Mouse (Mus musculus) hindbrain, embryonic 16.5 days (tissue): ENCODE measurements around the gene Fgf9. TPM values are rescaled to one million over a fixed set of nuclear protein-coding genes. Genes with fewer than 3 reads are reported as not detected.
A peak's percentile ranks its signal among the peaks of the same experiment; 100 is the strongest.

Experiments used
- ATAC-seq: fragments of 200-750 bp; cut with Nextera tagmentation; 2 replicates; pipeline ENCODE4 v1.8.0; 2017; ENCODE audit warnings: moderate TSS enrichment, moderate library complexity
- H3K27ac ChIP-seq: fragments of 300-500 bp; sonication (generic); 2 replicates; pipeline ENCODE4 v1.5.1; 2014; ENCODE audit warnings: low read depth, mild to moderate bottlenecking, control low read depth, low read length, moderate library complexity
- H3K27me3 ChIP-seq: fragments of 300-500 bp; sonication (generic); replicated peaks from 2 replicates; pipeline ENCODE4 v1.6.1; 2014; ENCODE audit warnings: low read length; ENCODE audit not compliant: control insufficient read depth, insufficient read depth
- H3K36me3 ChIP-seq: fragments of 300-500 bp; sonication (generic); 2 replicates; pipeline ENCODE4 v1.6.1; 2014; ENCODE audit warnings: mild to moderate bottlenecking, low read length, moderate library complexity, mixed read lengths; ENCODE audit not compliant: control insufficient read depth, insufficient read depth
- H3K4me1 ChIP-seq: fragments of 300-500 bp; sonication (generic); 2 replicates; pipeline ENCODE4 v1.6.1; 2014; ENCODE audit warnings: low read depth, low read length; ENCODE audit not compliant: control insufficient read depth, insufficient read depth
- H3K4me2 ChIP-seq: fragments of 300-500 bp; sonication (generic); 2 replicates; pipeline ENCODE4 v1.6.1; 2014; ENCODE audit warnings: mild to moderate bottlenecking, low read length, control low read depth, moderate library complexity
- H3K4me3 ChIP-seq: fragments of 300-500 bp; sonication (generic); 2 replicates; pipeline ENCODE4 v1.5.1; 2014; ENCODE audit warnings: mild to moderate bottlenecking, low read length, control low read depth, moderate library complexity
- H3K9ac ChIP-seq: fragments of 300-500 bp; sonication (generic); 2 replicates; pipeline ENCODE4 v1.6.1; 2014; ENCODE audit warnings: low read depth, mild to moderate bottlenecking, control low read depth, low read length, moderate library complexity
- H3K9me3 ChIP-seq: fragments of 300-500 bp; sonication (generic); 2 replicates; pipeline ENCODE4 v1.6.1; 2014; ENCODE audit warnings: mild to moderate bottlenecking, low read length, moderate library complexity; ENCODE audit not compliant: control insufficient read depth
- WGBS: fragments of 180-500 bp; shearing (Covaris S2); extraction: QIAGEN DNeasy Blood & Tissue Kit; methylation state at CpG from one replicate; pipeline ENCODE4 v1.1.7; 2014; 5-methylcytosine and 5-hydroxymethylcytosine counted together
- polyA plus RNA-seq: library from polyadenylated mRNA; unstranded; fragments of >200 nt; fragmentation: Nextera tagmentation; extraction: Ambion mirVana; gene quantifications from 2 replicates; pipeline ENCODE4 v1.2.1, GENCODE M21; 2015

Fgf9 gene
- polyA plus RNA-seq = 25.8 and 31.8 TPM in 2 replicates

GRCm38 (mm10) chr14:58070481-58071119, at the start of gene Fgf9:
Gene Fgf9 (plus strand): TSS chr14:58070547.
- H3K9me3 ChIP-seq = no peaks in the 10 kb centered on the region
- peaks cover 8% of the 10 kb centered on the region for H3K27me3 ChIP-seq
- peak within 1 kb of the TSS; percentile 39 for H3K27ac ChIP-seq
- under 1% methylated on average over 30 of the region's 33 CpGs for WGBS
- H3K4me3 ChIP-seq = peak within 1 kb of the TSS; percentile 84
- peaks cover 29% of the 10 kb centered on the region for H3K4me1 ChIP-seq
- H3K9ac ChIP-seq = peak within 1 kb of the TSS; percentile 71
- H3K4me2 ChIP-seq = peak within 1 kb of the TSS; percentile 99
- no peaks in the 10 kb centered on the region for H3K36me3 ChIP-seq
- ATAC-seq = no peak

GRCm38 (mm10) chr14:58034567-58034966, 35.8 kb upstream of the Fgf9 start:
- H3K9me3 ChIP-seq = no peaks in the 10 kb centered on the region
- peak; percentile 56; the same call in 1 of the 2 replicates for ATAC-seq
- H3K4me3 ChIP-seq = no peak overlapping the region
- no peaks in the 10 kb centered on the region for H3K4me1 ChIP-seq
- no peaks in the 10 kb centered on the region for H3K36me3 ChIP-seq
- H3K27ac ChIP-seq = no peak overlapping the region
- no peaks in the 10 kb centered on the region; the same call in 1 of the 2 replicates for H3K27me3 ChIP-seq
- 12% methylated on average over 8 of the region's 8 CpGs for WGBS
- 0 out of 2 replicates have a peak overlapping the region, but pooled peaks have one; percentile 39 for H3K4me2 ChIP-seq
- no peak overlapping the region for H3K9ac ChIP-seq

DNA sequence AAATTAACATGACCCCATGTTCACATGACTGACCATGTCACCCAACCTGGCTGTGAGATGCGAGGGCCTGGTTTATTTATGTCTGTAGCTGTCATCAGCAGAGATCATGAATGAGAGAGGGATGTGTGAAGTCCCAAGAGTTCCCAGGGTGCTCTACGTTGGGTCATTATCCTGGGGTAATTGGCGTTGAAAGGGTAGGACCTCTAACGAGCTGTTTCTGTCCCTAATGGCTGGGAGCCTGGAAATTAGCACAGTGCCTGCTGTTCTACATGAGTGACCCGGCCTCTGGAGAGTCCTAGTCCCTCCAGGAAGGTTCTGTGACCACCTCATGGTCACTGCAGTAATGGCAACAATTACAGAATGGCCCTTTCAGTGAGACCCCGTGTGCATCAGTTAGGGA, 34.2 kb upstream of the Fgf9 start:
- Histone ChIP-seq H3K9me3 (no peaks in the 10 kb centered on the region), H3K4me3 (no peak overlapping the region), H3K4me2 (no peak overlapping the region), H3K9ac (no peak overlapping the region), H3K27me3 (no peaks in the 10 kb centered on the region; the same call in 1 of the 2 replicates), H3K36me3 (no peaks in the 10 kb centered on the region), H3K27ac (no peak overlapping the region), H3K4me1 (no peaks in the 10 kb centered on the region)
- WGBS = 26% methylated on average over 6 of the region's 6 CpGs
- no peak for ATAC-seq

DNA sequence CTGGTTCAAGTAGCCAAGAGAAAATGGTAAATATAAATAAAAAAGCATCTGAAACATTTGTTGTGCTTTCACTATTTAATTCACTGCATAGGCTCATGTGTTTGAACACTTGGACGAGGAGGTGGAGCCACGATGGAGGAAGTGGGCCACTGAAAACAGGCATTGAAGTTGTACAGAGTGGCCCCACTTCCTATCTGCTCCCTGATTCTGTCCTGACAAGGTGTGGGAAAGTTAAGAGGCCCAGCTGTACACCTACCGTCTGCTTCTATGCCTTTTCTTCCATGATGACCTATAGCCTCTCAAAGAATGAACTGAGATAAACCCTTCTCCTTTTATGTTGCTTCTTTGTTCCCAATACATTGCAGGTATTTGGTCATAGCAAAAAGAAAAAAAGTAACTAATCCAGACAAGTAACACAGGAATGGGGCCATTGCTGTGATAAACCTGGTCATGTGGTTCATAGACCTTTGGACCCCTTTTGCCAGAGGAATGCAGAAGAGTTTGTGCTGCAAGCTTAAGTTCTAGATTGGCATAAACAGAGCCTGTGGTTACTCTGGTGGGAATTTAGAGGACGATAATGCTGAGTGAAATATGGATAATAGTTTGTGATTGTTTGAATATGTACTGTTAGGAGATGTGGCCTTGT, 23.6 kb upstream of the Fgf9 start:
- Histone ChIP-seq H3K4me2 (no peak overlapping the region), H3K36me3 (no peaks in the 10 kb centered on the region), H3K27ac (no peak overlapping the region), H3K9me3 (no peaks in the 10 kb centered on the region), H3K9ac (no peak overlapping the region), H3K4me1 (no peaks in the 10 kb centered on the region), H3K27me3 (no peaks in the 10 kb centered on the region), H3K4me3 (no peak overlapping the region)
- no peak for ATAC-seq
- 85% methylated on average over 4 of the region's 4 CpGs for WGBS

GRCm38 (mm10) chr14:58050691-58051090, 19.7 kb upstream of the Fgf9 start:
- H3K4me2 ChIP-seq = no peak overlapping the region
- no peak overlapping the region for H3K9ac ChIP-seq
- ATAC-seq = no peak
- H3K4me3 ChIP-seq = no peak overlapping the region
- H3K27ac ChIP-seq = no peak overlapping the region
- no peaks in the 10 kb centered on the region for H3K4me1 ChIP-seq
- WGBS = 64% methylated on average over 5 of the region's 5 CpGs
- no peaks in the 10 kb centered on the region for H3K27me3 ChIP-seq
- H3K36me3 ChIP-seq = no peaks in the 10 kb centered on the region
- H3K9me3 ChIP-seq = no peaks in the 10 kb centered on the region

- H3K4me3 ChIP-seq = no peak overlapping the region
- WGBS = 39% methylated on average over 2 of the region's 2 CpGs
- no peaks in the 10 kb centered on the region for H3K36me3 ChIP-seq
- ATAC-seq = no peak
- H3K27ac ChIP-seq = no peak overlapping the region
- no peak overlapping the region for H3K4me2 ChIP-seq
- no peak overlapping the region for H3K9ac ChIP-seq
- H3K9me3 ChIP-seq = no peaks in the 10 kb centered on the region
- H3K4me1 ChIP-seq = peaks cover 17% of the 10 kb centered on the region
- 0 out of 2 replicates have a peak, but pooled peaks cover 3% of the 10 kb centered on the region for H3K27me3 ChIP-seq
These were observed 2.8 kb upstream of the Fgf9 start for GRCm38 (mm10) chr14:58067586-58067985.

GRCm38 (mm10) chr14:58068641-58069040, 1.7 kb upstream of the Fgf9 start:
- no peak overlapping the region for H3K9ac ChIP-seq
- no peak for ATAC-seq
- peaks cover 19% of the 10 kb centered on the region for H3K4me1 ChIP-seq
- no peak overlapping the region for H3K4me2 ChIP-seq
- no peak overlapping the region for H3K4me3 ChIP-seq
- 0 out of 2 replicates have a peak, but pooled peaks cover 3% of the 10 kb centered on the region for H3K27me3 ChIP-seq
- WGBS = 76% methylated on average over 1 of the region's 1 CpGs
- H3K36me3 ChIP-seq = no peaks in the 10 kb centered on the region
- H3K9me3 ChIP-seq = no peaks in the 10 kb centered on the region
- H3K27ac ChIP-seq = no peak overlapping the region

- ATAC-seq = no peak
- 2% methylated on average over 6 of the region's 6 CpGs for WGBS
- peak overlapping the region; percentile 99 for H3K4me2 ChIP-seq
- peak overlapping the region; percentile 84 for H3K4me3 ChIP-seq
- no peaks in the 10 kb centered on the region for H3K9me3 ChIP-seq
- H3K27me3 ChIP-seq = peaks cover 8% of the 10 kb centered on the region
- H3K36me3 ChIP-seq = no peaks in the 10 kb centered on the region
- H3K9ac ChIP-seq = peak overlapping the region; percentile 71
- no peak overlapping the region for H3K27ac ChIP-seq
- peaks cover 29% of the 10 kb centered on the region for H3K4me1 ChIP-seq
These were observed 420 bp upstream of the Fgf9 start for GRCm38 (mm10) chr14:58069927-58070326.

- H3K4me2 ChIP-seq = peak overlapping the region; percentile 99
- peak overlapping the region; percentile 71 for H3K9ac ChIP-seq
- ATAC-seq = no peak
- peak overlapping the region; percentile 39 for H3K27ac ChIP-seq
- peaks cover 8% of the 10 kb centered on the region for H3K27me3 ChIP-seq
- under 1% methylated on average over 26 of the region's 31 CpGs for WGBS
- H3K9me3 ChIP-seq = no peaks in the 10 kb centered on the region
- peak overlapping the region; percentile 84 for H3K4me3 ChIP-seq
- H3K36me3 ChIP-seq = no peaks in the 10 kb centered on the region
- H3K4me1 ChIP-seq = peaks cover 29% of the 10 kb centered on the region
These were observed 834 bp downstream of the Fgf9 start for GRCm38 (mm10) chr14:58071120-58071641.
